Comparison of ENCODE assay signal across 14 mouse cellular contexts in the genomic region with DNA sequence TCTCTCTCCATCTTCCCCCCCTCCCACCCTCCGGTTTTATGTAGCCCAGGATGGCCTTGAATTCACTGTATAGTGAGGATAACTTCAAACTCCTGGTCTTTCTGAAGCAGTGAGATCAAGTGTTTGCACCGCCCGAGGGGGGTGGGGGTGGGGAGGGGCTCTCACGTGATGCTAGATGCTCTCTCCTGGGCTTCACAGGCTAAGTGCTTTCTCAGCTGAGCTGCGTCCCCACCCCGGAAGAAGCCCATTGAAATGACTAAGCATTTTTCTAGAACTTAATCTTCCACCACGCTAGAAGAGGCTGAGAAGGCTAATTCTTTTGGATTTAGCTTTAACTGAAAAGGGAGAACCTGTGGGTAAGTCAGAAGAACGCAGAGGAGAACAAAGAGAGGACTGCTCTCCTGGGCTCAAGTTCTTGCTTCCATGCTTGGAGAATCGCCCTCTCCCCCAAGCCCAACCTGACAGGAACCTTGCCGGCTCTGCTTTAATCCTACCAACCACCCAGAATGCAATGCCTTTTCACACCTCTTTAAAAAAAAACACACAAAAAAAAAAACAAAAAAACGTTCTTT.
DNase-seq lines count a peak whose midpoint lies in the region; ATAC-seq and TF ChIP-seq lines count a peak whose summit lies in the region.
"Had no signal": no experiment of that assay in that cellular context is flagged by ENCODE, and none has a peak within 500 bp of the region (broad histone marks: within the 10 kb centered on the region; RNA-seq: fewer than 3 reads in every experiment).

No protein-coding gene starts in this region.

- H3K9me3 ChIP-seq in liver, postnatal 0 days (ENCODE audit: low read length), result no peaks in the 10 kb centered on the region
- no peaks in the 10 kb centered on the region for H3K9me3 ChIP-seq in intestine, embryonic 15.5 days
- H3K9me3 ChIP-seq: liver, embryonic 15.5 days had no signal

- TF ChIP-seq CTCF in liver, postnatal 0 days (IDR thresholded peaks at IDR 0.05; ENCODE audit: low read depth), result no peak

- DNase-seq in liver, result peak; percentile 58
- no peak for DNase-seq in liver, postnatal 0 days
- DNase-seq in c-Kit-positive CD71-positive TER-119-negative erythroid progenitor cells, embryonic 14.5 days (ENCODE audit: low read depth), result peak; percentile 2
- DNase-seq in kidney, postnatal 14 days, result peak; percentile 30
- peak; percentile 27 for DNase-seq in naive thymus-derived CD4-positive, alpha-beta T cell, adult 2 months (ENCODE audit: low read depth)
- DNase-seq in right cerebral cortex, postnatal 25 days, result no peak
- DNase-seq in spleen, postnatal 36 days (ENCODE audit: low spot score in 2 of 2), result no peak
- DNase-seq: adrenal gland, postnatal 36 days; cerebellum, postnatal 36 days; heart, adult 2 months had no signal

- TF ChIP-seq EP300 in liver, postnatal 0 days (IDR thresholded peaks at IDR 0.05; ENCODE audit: low read depth), result no peak

- H3K4me3 ChIP-seq in liver, postnatal 0 days (ENCODE audit: low read depth, low read length), result no peak overlapping the region
- no peak overlapping the region for H3K4me3 ChIP-seq in intestine, embryonic 15.5 days (replicated peaks)
- H3K4me3 ChIP-seq: heart, adult 2 months; liver, embryonic 15.5 days had no signal

- H3K27ac ChIP-seq in liver, postnatal 0 days (ENCODE audit: low read depth), result no peak overlapping the region
- no peak overlapping the region for H3K27ac ChIP-seq in intestine, embryonic 15.5 days
- H3K27ac ChIP-seq: heart, adult 2 months; liver, embryonic 15.5 days; stomach, postnatal 0 days had no signal

- H3K9ac ChIP-seq in liver, postnatal 0 days (replicated peaks), result no peak overlapping the region
- no peak overlapping the region for H3K9ac ChIP-seq in intestine, embryonic 15.5 days
- H3K9ac ChIP-seq: liver, embryonic 15.5 days had no signal

- WGBS in liver, postnatal 0 days (ENCODE audit: insufficient replicate concordance), result 36% methylated on average over 11 of the region's 11 CpGs
- WGBS in intestine, embryonic 15.5 days, result 39% methylated on average over 11 of the region's 11 CpGs

- H3K4me1 ChIP-seq in liver, postnatal 0 days (ENCODE audit: insufficient read depth), result no peaks in the 10 kb centered on the region
- no peaks in the 10 kb centered on the region for H3K4me1 ChIP-seq in intestine, embryonic 15.5 days (replicated peaks)
- H3K4me1 ChIP-seq: liver, embryonic 15.5 days had no signal

- H3K4me2 ChIP-seq in liver, postnatal 0 days (ENCODE audit: low read depth, low read length), result no peak overlapping the region
- no peak overlapping the region for H3K4me2 ChIP-seq in intestine, embryonic 15.5 days (replicated peaks)
- H3K4me2 ChIP-seq: liver, embryonic 15.5 days had no signal

- no peak for ATAC-seq in liver, postnatal 0 days
- no peak for ATAC-seq in intestine, embryonic 15.5 days
- ATAC-seq: intestine, postnatal 0 days had no signal

- no peaks in the 10 kb centered on the region for H3K36me3 ChIP-seq in liver, postnatal 0 days (replicated peaks; ENCODE audit: insufficient read depth, low read length)
- H3K36me3 ChIP-seq in intestine, embryonic 15.5 days, result no peaks in the 10 kb centered on the region
- H3K36me3 ChIP-seq: liver, embryonic 15.5 days had no signal

- H3K27me3 ChIP-seq in liver, postnatal 0 days (ENCODE audit: insufficient read depth, low read length), result no peaks in the 10 kb centered on the region
- H3K27me3 ChIP-seq in intestine, embryonic 15.5 days (replicated peaks), result no peaks in the 10 kb centered on the region
- H3K27me3 ChIP-seq: liver, embryonic 15.5 days had no signal

Comparison
In these comparisons a context has a peak if more than half of its experiments do, and no peak if none do; other contexts are left out.
1. DNase-seq: peak in liver (single experiment), c-Kit-positive CD71-positive TER-119-negative erythroid progenitor cells, embryonic 14.5 days (single experiment), kidney, postnatal 14 days (single experiment) and naive thymus-derived CD4-positive, alpha-beta T cell, adult 2 months (single experiment); none in liver, postnatal 0 days (single experiment), right cerebral cortex, postnatal 25 days (single experiment) and spleen, postnatal 36 days (0 of 2).